Mouse (Mus musculus): ENCODE results near the gene Olfr718-ps1. TPM values are rescaled to one million over a fixed set of nuclear protein-coding genes. Genes with fewer than 3 reads are reported as not detected.

Gene Olfr718-ps1
- total RNA-seq, 2 experiments from 2014 or later = 0.07 to 0.26 TPM

DNA sequence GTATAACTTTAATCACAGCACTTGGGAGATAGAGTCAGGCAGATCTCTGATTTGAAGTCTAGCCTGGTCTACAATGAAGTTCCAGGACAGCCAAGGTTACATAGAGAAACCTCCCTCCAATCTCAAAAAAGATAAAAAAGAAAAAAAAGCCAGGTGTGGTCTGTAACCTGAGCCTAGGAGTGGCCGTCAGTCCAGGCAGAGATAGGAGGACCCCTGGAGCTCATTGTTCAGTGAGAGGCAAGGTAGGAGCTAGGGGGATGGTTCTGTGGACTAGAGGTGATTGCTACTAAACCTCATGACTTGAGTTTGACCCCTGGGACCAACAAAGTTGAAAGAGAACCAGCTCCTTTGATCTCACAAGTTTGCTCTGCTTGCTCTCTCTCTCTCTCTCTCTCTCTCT lies 24.7 kb downstream of the Olfr718-ps1 start:
- no peak for TF ChIP-seq CTCF (conservative IDR thresholded peaks at IDR 0.05)

DNA sequence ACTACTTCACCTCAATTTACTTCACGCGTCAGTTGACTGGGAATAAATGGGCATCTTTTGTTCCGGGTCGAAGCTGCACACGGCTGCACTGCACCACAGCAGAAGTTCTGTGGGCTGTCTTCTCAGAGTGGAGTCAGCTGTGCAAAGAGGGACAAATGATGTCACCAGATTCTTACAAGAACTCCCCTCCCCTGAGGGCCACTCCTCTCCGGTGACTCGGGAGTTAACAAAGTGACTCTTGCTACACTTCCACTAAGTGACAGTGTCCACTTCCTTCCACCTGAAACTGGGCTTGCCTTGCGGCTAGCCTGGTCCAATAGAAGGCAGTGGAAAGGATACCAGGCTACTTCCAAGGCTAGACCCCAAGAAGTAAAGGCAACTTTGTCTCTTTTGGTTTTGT lies 25.3 kb downstream of the Olfr718-ps1 start:
- no peak for TF ChIP-seq CTCF (conservative IDR thresholded peaks at IDR 0.05)
- H3K4me3 ChIP-seq = no peak overlapping the region
- no peak overlapping the region for H3K27ac ChIP-seq
- DNase-seq (ENCODE audit: low spot score in 2 of 2) = no peak

More for the DNA sequence above, 24.7 kb downstream of the Olfr718-ps1 start:
- no peak for DNase-seq (ENCODE audit: low spot score in 2 of 2)
- H3K4me3 ChIP-seq = no peak overlapping the region
- no peak overlapping the region for H3K27ac ChIP-seq

DNA sequence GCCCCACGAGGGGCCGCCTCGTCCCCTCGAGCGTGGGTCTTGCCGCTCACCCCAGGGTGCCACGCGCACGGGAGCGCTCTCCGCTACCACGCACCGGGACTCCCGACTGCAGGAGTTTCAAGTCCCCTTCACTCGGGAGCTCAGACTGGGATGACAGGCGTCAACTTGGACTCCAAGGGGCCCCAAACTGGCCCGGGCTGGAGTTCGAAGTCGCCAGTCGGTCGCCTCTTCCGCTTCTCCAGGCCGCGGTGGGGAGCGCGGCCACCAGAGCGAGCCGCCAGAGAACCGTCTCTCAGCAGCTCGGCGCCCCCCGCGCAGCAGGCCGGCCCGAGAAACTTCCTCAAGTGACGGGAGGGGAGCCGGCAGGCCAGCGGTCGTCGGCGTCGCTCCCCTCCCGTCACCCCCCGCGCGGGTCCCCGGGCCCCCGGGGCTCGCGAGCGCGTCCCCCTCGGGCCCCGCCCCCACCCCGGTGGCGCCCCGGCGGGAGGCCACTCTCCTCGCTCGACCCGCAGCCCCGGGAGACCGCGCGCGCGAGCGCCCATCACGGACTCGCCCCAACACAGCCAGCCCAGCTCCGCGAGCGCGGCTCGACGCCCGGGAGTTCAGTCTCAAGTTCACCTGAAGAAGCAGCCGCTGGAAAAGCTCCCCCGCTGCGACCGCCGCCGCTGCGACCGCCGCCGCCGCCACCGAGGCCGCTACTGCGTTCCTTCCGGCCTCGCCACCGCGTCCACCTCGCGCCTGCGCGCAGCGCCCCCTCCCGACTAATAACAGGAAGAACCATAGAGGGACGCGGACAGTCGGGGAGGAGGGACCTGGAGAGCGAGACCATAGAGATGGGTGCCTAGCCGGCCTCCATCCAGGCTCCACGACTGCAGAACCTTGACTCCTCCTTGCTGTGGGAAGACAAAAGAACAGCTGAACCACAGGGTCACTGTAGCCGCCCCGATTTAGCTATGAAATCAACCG lies 34.8 kb downstream of the Olfr718-ps1 start, which contains the start of gene Rnf216:
TSS of gene Rnf216 (minus strand) at position 714 of the 966 bp plus-strand sequence.
- Histone ChIP-seq H3K27ac (peak within 1 kb of the TSS; percentile 94), H3K4me3 (peak within 1 kb of the TSS; percentile 90)
- peak; percentile 88 for TF ChIP-seq CTCF (conservative IDR thresholded peaks at IDR 0.05)
- peak; percentile 95 to 96 for DNase-seq (ENCODE audit: low spot score in 2 of 2)

DNA sequence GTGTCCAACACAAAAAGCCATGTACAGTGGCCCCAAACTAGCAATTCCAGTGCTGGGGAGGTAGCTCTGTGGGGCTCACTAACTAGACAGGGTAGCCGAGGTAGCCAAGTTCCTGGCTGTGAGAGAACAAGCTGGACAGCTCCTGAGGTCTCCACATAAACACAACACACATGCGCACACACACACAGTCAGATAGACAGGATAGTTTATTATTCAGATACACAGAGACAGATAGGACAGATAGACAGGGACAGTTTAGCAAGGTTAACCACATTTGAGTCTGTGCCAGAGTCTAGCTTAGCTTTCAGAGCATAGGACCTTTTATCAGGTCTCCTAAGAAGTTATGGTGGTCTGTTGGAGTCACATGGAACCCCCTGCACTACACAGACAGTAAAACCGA lies 40.5 kb downstream of the Olfr718-ps1 start:
- DNase-seq (ENCODE audit: low spot score in 2 of 2) = no peak
- Histone ChIP-seq H3K4me3 (no peak overlapping the region), H3K27ac (no peak overlapping the region)
- TF ChIP-seq CTCF (conservative IDR thresholded peaks at IDR 0.05) = no peak

DNA sequence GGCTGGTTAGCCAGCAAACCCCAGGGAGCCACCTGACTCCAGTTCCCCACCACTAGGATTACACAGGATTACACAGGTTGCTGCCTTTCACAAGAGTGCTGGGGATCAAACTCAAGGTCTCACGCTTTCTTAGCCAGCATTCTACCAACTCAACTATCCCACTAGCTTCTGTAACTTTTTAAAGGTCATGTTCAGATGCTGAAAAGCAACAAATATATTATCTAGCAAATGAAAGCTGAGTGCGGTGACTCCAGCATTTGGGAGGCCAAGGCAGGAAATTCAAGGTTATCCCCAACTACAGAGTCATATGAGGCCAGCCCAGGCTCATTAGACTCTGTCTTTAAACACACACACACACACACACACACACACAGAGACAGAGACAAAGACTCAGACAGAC lies 44.1 kb downstream of the Olfr718-ps1 start:
- no peak for DNase-seq (ENCODE audit: low spot score in 2 of 2)
- H3K27ac ChIP-seq = no peak overlapping the region
- TF ChIP-seq CTCF (conservative IDR thresholded peaks at IDR 0.05) = no peak
- H3K4me3 ChIP-seq = no peak overlapping the region

DNA sequence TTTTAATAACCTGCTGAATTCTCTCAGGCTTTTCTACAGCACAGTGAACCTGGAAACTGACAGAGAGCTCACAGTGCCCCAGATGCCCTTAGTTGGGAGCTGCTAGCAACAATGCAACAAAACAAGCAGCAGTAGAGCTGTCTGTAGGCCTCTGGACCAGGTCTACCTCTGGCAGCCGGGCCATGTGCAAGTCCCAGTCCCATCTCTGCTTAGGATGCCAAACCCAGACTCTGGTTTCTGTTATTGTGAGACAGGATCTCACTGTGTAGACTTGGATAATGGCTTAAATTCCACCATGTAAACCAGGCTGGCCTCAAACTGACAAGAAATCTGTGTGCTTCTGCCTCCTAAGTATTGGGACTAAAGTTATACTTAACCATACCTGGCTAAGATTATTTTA lies 45.8 kb downstream of the Olfr718-ps1 start:
- no peak overlapping the region for H3K4me3 ChIP-seq
- TF ChIP-seq CTCF (conservative IDR thresholded peaks at IDR 0.05) = no peak
- no peak overlapping the region for H3K27ac ChIP-seq
- no peak for DNase-seq (ENCODE audit: low spot score in 2 of 2)

DNA sequence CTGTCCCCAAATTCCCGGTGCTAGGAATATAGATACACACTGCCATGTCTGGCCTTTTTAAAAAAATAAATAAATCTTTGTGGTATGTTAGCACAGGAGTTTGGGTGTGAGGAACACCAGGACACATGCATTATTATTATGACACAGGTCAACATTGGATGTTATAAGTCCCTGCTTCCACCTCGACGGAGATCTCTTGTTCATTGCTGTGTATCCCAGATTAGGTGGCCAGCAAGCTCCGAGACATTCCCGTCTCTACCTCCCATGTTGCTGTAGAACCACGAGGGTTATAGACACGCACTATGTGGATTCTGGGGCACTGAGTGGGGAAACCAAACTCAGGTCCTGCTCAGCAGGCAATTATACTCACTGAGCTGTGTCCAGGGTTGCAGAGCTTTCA lies 52.1 kb downstream of the Olfr718-ps1 start:
- no peak for TF ChIP-seq CTCF (conservative IDR thresholded peaks at IDR 0.05)
- no peak for DNase-seq (ENCODE audit: low spot score in 2 of 2)
- Histone ChIP-seq H3K4me3 (no peak overlapping the region), H3K27ac (no peak overlapping the region)

DNA sequence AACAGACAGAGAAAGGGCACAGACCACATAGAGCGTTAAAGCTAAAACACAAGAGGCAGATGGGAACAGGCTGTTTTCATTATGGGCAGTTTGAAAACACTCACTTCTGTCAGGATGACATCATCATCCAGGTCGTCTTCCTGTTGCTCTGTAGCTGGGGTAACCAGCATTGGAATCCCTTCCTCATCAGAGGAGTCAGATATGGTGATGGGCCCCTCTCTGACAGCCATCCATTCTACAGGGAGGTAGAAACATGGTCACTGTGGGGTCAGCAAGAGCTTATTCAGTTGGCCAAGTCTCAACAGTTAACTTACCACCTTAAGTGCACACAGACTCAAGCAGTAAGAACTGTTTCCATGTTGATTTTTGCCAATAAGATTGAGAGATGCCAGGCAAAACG lies 54.5 kb downstream of the Olfr718-ps1 start:
- H3K27ac ChIP-seq = no peak overlapping the region
- no peak for TF ChIP-seq CTCF (conservative IDR thresholded peaks at IDR 0.05)
- DNase-seq (ENCODE audit: low spot score in 2 of 2) = no peak
- no peak overlapping the region for H3K4me3 ChIP-seq

DNA sequence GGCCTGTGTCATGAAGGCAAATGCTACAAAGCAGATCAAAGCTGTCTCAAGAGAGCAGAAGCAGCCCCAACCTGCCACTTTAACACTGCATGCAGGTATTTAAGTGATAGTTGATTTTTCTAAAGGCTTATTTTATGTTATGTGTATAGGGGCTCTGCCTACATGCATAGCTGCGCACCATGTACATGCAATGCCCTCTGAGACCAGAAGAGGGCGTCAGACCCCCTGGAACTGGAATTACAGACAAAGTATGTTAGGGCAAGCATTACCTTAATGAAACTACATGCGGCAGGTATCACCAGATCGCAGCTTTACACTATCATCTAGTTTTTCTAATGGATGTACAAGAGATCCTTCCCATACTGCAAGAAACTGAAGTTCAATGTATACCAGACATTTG lies 62.5 kb downstream of the Olfr718-ps1 start:
- no peak overlapping the region for H3K4me3 ChIP-seq
- peak in 1 of 2 experiments; percentile 44 for DNase-seq (ENCODE audit: low spot score in 2 of 2)
- H3K27ac ChIP-seq = no peak overlapping the region
- peak; percentile 84 for TF ChIP-seq CTCF (conservative IDR thresholded peaks at IDR 0.05)

Small RNA genes lying within 50 kb of the gene (microRNA-seq; reads per million reads assigned to microRNA genes)
- 0 reads per million in 2 experiments for gene Gm44405

Other genes starting within 250 kb of the Olfr718-ps1 start
- gene Actb, start 240.8 kb downstream of the Olfr718-ps1 start, total RNA-seq (2021) = 1,000 to 10,000 TPM; 3,149 to 3,251 TPM
- 100 to 1,000 TPM; 172 to 173 TPM for gene Fscn1, start 187.2 kb downstream of the Olfr718-ps1 start, total RNA-seq (2021)
- 10 to 100 TPM; 47.8 to 52.5 TPM for gene Rnf216, start 34.6 kb downstream of the Olfr718-ps1 start, total RNA-seq (2021)
- gene Rbak, start 33.2 kb upstream of the Olfr718-ps1 start, total RNA-seq (2021) = 10 to 100 TPM; 15.2 to 17.4 TPM
- not detected for gene Spdye4b, start 33.4 kb upstream of the Olfr718-ps1 start, total RNA-seq (2021)
- gene Spdye4a, start 79.3 kb upstream of the Olfr718-ps1 start, total RNA-seq (2021) = not detected
- gene Zfp12, start 87.6 kb upstream of the Olfr718-ps1 start, total RNA-seq (2021) = 10 to 100 TPM; 33.8 to 36.1 TPM
- gene Zfp316, start 122.4 kb upstream of the Olfr718-ps1 start, total RNA-seq (2021) = 10 to 100 TPM; 24.0 to 24.3 TPM
- gene Zfp853, start 146.0 kb upstream of the Olfr718-ps1 start, total RNA-seq (2021) = 1 to 10 TPM; 3.5 to 4.8 TPM
- 10 to 100 TPM; 24.8 to 25.0 TPM for gene E130309D02Rik, start 167.8 kb upstream of the Olfr718-ps1 start, total RNA-seq (2021)
- gene Zdhhc4, start 181.7 kb upstream of the Olfr718-ps1 start, total RNA-seq (2021) = 10 to 100 TPM; 50.1 to 56.3 TPM
- 1 to 10 TPM; 1.2 to 2.2 TPM for gene Grid2ip, start 209.8 kb upstream of the Olfr718-ps1 start, total RNA-seq (2021)

All from layer of hippocampus, adult 2 months (tissue).